Mouse (Mus musculus) kidney, adult 2 months (tissue): ENCODE measurements at regions not wholly inside any gene's neighbourhood (a gene's known extent, or its start where the extent isn't known, plus 50 kb on each side); places are given as distances from the start of the nearest gene placed in this dataset.
"Not testable (repeated sequence)": the region's sequence is repeated elsewhere in the genome, so short reads cannot be mapped to it uniquely, and the experiment has no call there.

Experiments used
- DNase-seq: peaks from one replicate; pipeline ENCODE4 v3.0.0; 2021
- H3K27ac ChIP-seq: fragments of 200-500 bp; 2 replicates; pipeline ENCODE4 v1.5.1; 2012; ENCODE audit warnings: low read depth, low read length, control low read depth, inconsistent platforms; ENCODE audit not compliant: insufficient read depth
- H3K27me3 ChIP-seq: fragments of 200-500 bp; replicated peaks from 2 replicates; pipeline ENCODE4 v1.6.1; 2012; ENCODE audit warnings: mild to moderate bottlenecking, moderate library complexity, low read length, inconsistent platforms; ENCODE audit not compliant: control insufficient read depth, insufficient read depth
- H3K36me3 ChIP-seq: fragments of 200-500 bp; 2 replicates; pipeline ENCODE4 v1.6.1; 2012; ENCODE audit warnings: mild to moderate bottlenecking, moderate library complexity, low read length, inconsistent platforms; ENCODE audit not compliant: control insufficient read depth, insufficient read depth
- H3K4me1 ChIP-seq: fragments of 200-500 bp; 2 replicates; pipeline ENCODE4 v1.6.1; 2011; ENCODE audit warnings: low read length; ENCODE audit not compliant: control insufficient read depth, insufficient read depth
- H3K4me3 ChIP-seq: fragments of 200-500 bp; 2 replicates; pipeline ENCODE4 v1.5.1; 2011; ENCODE audit warnings: mild to moderate bottlenecking, low read depth, low read length, control low read depth; ENCODE audit not compliant: insufficient read depth
- CTCF ChIP-seq: fragments of 200-500 bp; conservative IDR thresholded peaks from 2 replicates; pipeline ENCODE4 v1.5.1; 2011; ENCODE audit warnings: low read depth, mild to moderate bottlenecking, control low read depth, low read length, moderate library complexity, mixed read lengths; ENCODE audit not compliant: insufficient read depth, insufficient read length
- POLR2A ChIP-seq: fragments of 200-500 bp; IDR thresholded peaks from one replicate; pipeline ENCODE4 v1.6.1; 2011; ENCODE audit warnings: low read depth, low read length, control low read depth
- WGBS: fragments of 180-500 bp; shearing (Covaris S2); methylation state at CpG from one replicate; pipeline ENCODE4 v1.1.7; 2018; 5-methylcytosine and 5-hydroxymethylcytosine counted together

DNA sequence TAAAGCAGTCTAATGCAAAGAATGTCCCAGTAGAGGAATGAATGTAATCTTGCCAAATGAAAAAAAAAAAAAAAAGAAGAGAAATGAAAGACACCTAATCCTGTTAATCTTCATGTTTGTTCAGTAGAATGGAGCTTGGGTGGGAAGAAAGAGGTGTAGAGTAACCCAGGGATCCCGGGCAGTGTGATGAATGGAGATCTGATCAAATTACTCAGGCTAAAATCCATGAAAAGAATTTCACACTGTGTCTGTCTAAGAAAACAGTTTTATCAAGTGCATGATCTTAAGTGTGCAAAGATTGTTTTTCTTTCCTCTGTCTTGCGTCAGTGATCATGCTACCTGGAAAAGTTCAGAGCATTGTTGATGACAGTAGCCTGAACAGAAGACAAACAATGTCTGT, 333.9 kb upstream of the Slc10a2 start:
- 17% methylated on average over 2 of the region's 2 CpGs for WGBS
- no peak for DNase-seq

DNA sequence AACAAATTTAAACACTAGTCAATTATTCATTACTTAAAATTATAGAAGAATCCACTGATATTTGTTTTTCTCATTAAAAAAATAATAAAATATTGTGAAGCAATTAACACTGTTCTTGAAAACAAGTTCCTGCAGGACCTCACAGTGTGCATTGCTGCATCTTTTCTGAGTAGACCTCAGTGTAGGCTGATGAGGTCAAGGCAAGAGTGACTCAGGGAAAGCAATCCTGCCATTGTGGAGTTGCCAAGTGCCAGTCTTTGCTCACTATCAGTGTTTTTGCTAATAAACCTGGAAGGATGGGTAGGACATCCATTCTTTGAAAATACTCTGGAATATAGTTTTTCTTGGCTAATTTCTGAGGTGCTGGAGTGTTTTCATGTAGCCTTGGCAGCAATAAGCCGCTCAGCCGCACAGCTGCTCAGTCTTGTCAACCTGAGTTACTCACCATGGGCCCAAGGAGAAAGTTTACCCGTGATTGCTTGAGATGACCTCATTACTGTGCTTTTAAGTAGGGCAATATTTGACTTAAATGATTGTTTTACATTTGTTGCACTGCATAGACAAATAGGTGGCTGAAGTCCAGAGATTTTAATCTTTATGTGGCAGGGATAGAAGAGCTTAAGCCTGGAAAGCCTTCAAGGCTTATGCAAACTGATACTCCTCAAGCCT, 323.3 kb upstream of the Slc10a2 start:
- Histone ChIP-seq H3K4me1 (no peaks in the 10 kb centered on the region), H3K27ac (no peak overlapping the region), H3K4me3 (no peak overlapping the region), H3K27me3 (no peaks in the 10 kb centered on the region), H3K36me3 (no peaks in the 10 kb centered on the region)
- TF ChIP-seq POLR2A, result no peak
- TF ChIP-seq CTCF, result no peak
- peak; percentile 10 for DNase-seq
- 52% methylated on average over 3 of the region's 3 CpGs for WGBS

More for the DNA sequence above, 333.9 kb upstream of the Slc10a2 start:
- Histone ChIP-seq H3K27ac (no peak overlapping the region), H3K4me1 (no peaks in the 10 kb centered on the region), H3K36me3 (no peaks in the 10 kb centered on the region), H3K4me3 (no peak overlapping the region), H3K27me3 (no peaks in the 10 kb centered on the region)
- TF ChIP-seq CTCF (no peak), POLR2A (no peak)

DNA sequence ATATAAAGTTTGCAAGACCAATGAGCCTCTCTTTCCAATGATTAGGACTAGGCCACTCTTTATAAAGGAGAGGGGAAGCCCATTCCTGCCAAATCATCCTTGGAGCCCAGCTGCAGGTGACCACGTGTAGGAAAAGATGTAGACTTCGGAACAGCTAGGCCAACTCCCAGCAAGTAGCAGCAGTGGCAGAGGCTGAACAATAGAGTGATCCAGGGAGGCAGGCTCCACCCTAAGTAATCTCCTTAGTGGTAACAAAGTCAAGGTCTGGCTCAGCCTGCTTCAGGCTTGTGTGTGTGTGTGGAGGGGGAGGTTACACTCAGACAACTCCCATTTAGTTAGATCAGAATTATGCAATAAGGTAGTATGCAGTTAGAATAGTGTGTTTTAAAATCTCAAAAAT, 311.7 kb upstream of the Slc10a2 start:
- WGBS, result 48% methylated on average over 2 of the region's 2 CpGs
- not testable (repeated sequence) for H3K4me1 ChIP-seq, DNase-seq, H3K4me3 ChIP-seq, H3K27me3 ChIP-seq, H3K27ac ChIP-seq, H3K36me3 ChIP-seq

GRCm38 (mm10) chr8:5384851-5385250, 279.7 kb upstream of the Slc10a2 start:
- H3K4me3 ChIP-seq, result no peak overlapping the region
- TF ChIP-seq CTCF, result no peak
- no peak for TF ChIP-seq POLR2A
- no peak for DNase-seq
- H3K27me3 ChIP-seq, result no peaks in the 10 kb centered on the region
- no peaks in the 10 kb centered on the region for H3K36me3 ChIP-seq
- H3K4me1 ChIP-seq, result no peaks in the 10 kb centered on the region
- H3K27ac ChIP-seq, result no peak overlapping the region
- 73% methylated on average over 2 of the region's 2 CpGs for WGBS

GRCm38 (mm10) chr8:5378001-5378400, 272.9 kb upstream of the Slc10a2 start:
- H3K4me3 ChIP-seq, result no peak overlapping the region
- H3K27me3 ChIP-seq, result no peaks in the 10 kb centered on the region
- no peaks in the 10 kb centered on the region for H3K36me3 ChIP-seq
- 86% methylated on average over 1 of the region's 1 CpGs for WGBS
- DNase-seq, result no peak
- H3K4me1 ChIP-seq, result no peaks in the 10 kb centered on the region
- TF ChIP-seq POLR2A (no peak), CTCF (no peak)
- H3K27ac ChIP-seq, result no peak overlapping the region

DNA sequence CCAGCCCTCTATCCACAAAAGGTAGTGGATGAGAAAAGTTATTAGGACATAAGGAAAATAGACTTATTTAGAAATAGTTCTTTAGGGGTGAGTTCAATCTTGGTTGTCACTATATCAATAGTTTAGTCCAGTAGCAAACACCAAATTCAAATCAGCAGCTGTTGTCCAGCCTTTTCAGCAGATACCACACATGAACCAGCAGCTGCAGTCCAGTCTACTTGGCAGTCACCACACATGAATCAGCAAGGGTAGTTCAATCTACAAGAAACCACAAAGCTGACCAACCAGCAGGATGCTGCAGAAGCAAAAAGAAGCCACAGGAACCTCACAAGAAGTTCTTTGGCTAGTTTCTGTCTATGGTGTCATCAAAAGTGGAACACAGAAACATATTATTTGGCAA, 234.8 kb upstream of the Slc10a2 start:
- no peaks in the 10 kb centered on the region for H3K27me3 ChIP-seq
- no peak for TF ChIP-seq POLR2A
- TF ChIP-seq CTCF, result no peak
- no peak for DNase-seq
- H3K4me1 ChIP-seq, result no peaks in the 10 kb centered on the region
- H3K4me3 ChIP-seq, result no peak overlapping the region
- no peak overlapping the region for H3K27ac ChIP-seq
- no peaks in the 10 kb centered on the region for H3K36me3 ChIP-seq

DNA sequence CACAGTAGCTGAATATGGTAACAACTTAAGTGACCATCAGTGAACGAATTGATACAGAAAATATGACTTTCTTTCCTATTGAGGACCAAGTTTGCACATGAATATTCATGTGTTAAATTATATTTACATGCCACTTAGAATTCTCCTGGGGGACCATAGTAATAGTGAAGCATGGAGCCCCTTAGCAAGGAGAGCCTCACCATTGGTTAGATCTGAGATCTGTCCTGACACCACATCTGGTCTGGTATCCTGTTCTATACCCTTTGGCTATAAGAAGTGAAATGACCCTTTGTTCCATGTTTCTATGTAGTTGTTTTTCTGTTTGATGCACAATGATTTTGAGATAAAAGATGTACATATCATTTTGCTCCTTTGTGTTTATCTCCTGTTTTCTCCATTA, 209.4 kb upstream of the Slc10a2 start:
- Histone ChIP-seq H3K27me3 (no peaks in the 10 kb centered on the region), H3K4me1 (no peaks in the 10 kb centered on the region), H3K4me3 (no peak overlapping the region), H3K36me3 (no peaks in the 10 kb centered on the region), H3K27ac (no peak overlapping the region)
- WGBS, result 79% methylated on average over 1 of the region's 1 CpGs
- TF ChIP-seq CTCF (no peak), POLR2A (no peak)
- no peak for DNase-seq

DNA sequence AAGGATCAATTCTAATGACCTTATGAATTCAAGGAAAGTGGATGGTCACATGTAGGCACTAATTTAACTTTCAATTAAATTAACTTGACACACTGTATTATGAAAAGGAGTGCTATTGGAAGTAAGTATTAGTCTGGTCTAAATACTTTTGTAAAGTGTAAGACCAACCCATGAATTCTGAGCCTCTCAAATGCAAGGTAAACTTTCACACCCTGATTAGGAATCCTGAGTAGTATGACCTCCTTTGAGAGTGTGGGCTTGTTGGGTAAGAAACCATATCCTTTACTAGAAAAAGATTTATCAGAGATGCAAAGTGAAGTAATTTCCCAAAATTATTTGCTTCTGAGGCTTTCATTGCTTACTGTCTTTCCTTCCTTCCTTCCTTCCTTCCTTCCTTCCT, 194.8 kb upstream of the Slc10a2 start:
- Histone ChIP-seq H3K27ac (no peak overlapping the region), H3K36me3 (no peaks in the 10 kb centered on the region), H3K27me3 (no peaks in the 10 kb centered on the region), H3K4me3 (no peak overlapping the region), H3K4me1 (no peaks in the 10 kb centered on the region)
- no peak for DNase-seq
- no peak for TF ChIP-seq POLR2A
- TF ChIP-seq CTCF, result no peak
